Mouse (Mus musculus): Measurements from ENCODE around the gene Bmpr2. TPM values are rescaled to one million over a fixed set of nuclear protein-coding genes. Genes with fewer than 3 reads are reported as not detected.

The Bmpr2 gene
- polyA plus RNA-seq, 1 experiment, result 0.28 TPM

DNA sequence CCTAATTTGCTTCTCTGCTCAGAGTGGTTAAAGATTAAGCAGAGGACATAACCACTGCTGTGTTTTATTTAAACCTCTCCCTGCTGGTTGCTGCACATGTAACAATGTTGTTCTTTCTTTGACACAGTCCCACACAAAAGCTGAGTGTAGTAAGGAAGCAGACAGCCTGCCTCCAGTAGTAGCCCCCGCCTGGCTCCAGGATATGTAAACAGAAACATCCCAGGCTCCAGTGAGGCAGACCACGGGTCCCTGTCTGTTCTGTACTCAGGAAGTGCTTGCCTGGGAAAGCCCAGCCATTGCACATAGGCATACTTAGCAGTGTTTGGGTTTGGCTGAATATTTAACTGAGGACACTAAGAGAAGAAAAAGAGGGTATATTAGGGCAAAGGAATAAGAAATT lies 70.5 kb downstream of the Bmpr2 start:
- Histone ChIP-seq H3K4me3 (replicated peaks) (no peak overlapping the region), H3K27me3 (replicated peaks) (no peaks in the 10 kb centered on the region), H3K36me3 (replicated peaks; ENCODE audit: low read length) (no peaks in the 10 kb centered on the region), H3K9me3 (no peaks in the 10 kb centered on the region), H3K4me1 (peaks cover 10% of the 10 kb centered on the region)
- TF ChIP-seq GATA1 (IDR thresholded peaks at IDR 0.05; ENCODE audit: borderline replicate concordance, low read length) (no peak), FLI1 (IDR thresholded peaks at IDR 0.05; ENCODE audit: low read length) (no peak)

DNA sequence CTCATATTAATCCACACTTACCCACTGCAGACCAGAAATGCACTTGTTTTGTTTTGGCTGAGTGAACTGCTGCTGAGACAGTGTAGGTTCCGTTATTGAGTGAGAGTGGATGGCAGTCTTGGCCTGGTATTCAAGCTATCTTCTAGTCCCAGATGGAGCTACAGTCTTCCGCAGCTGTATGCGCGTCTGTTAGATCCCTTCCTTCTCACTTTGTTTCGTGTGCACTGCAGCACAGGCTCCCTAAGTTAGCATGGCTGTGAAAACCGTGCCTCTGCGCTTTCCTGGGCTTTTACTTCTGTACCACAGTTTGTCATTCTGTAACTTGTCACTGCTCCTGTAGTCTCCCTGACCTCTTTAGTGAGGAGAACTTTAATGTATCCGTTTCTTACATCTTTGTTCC lies 85.1 kb downstream of the Bmpr2 start:
- Histone ChIP-seq H3K4me1 (0 out of 2 replicates have a peak, but pooled peaks cover 3% of the 10 kb centered on the region), H3K27me3 (replicated peaks) (no peaks in the 10 kb centered on the region), H3K36me3 (replicated peaks; ENCODE audit: low read length) (peaks cover 6% of the 10 kb centered on the region), H3K9me3 (no peaks in the 10 kb centered on the region), H3K4me3 (replicated peaks) (no peak overlapping the region)
- no peak for TF ChIP-seq GATA1 (IDR thresholded peaks at IDR 0.05; ENCODE audit: borderline replicate concordance, low read length)
- TF ChIP-seq FLI1 (IDR thresholded peaks at IDR 0.05; ENCODE audit: low read length), result no peak

DNA sequence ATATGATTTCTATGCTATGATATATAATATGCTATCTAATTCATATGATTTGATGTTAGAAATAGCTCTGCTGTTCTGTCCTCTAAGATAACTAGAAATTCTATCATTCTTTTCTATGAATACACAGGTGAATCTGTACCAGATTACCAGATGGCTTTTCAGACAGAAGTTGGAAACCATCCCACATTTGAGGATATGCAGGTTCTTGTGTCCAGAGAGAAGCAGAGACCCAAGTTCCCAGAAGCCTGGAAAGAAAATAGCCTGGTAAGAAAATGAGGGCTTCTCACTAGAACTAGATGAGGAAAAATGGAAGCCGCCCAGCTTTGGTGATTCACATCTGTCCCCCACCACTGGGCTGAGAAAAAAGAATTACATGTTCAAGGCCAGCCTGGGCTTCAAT lies 95.8 kb downstream of the Bmpr2 start:
- Histone ChIP-seq H3K4me3 (replicated peaks) (no peak overlapping the region), H3K27me3 (replicated peaks) (no peaks in the 10 kb centered on the region), H3K9me3 (peaks cover 3% of the 10 kb centered on the region; the same call in 1 of the 2 replicates), H3K36me3 (replicated peaks; ENCODE audit: low read length) (peaks cover 22% of the 10 kb centered on the region), H3K4me1 (no peaks in the 10 kb centered on the region)
- TF ChIP-seq FLI1 (IDR thresholded peaks at IDR 0.05; ENCODE audit: low read length) (no peak), GATA1 (IDR thresholded peaks at IDR 0.05; ENCODE audit: borderline replicate concordance, low read length) (no peak)

DNA sequence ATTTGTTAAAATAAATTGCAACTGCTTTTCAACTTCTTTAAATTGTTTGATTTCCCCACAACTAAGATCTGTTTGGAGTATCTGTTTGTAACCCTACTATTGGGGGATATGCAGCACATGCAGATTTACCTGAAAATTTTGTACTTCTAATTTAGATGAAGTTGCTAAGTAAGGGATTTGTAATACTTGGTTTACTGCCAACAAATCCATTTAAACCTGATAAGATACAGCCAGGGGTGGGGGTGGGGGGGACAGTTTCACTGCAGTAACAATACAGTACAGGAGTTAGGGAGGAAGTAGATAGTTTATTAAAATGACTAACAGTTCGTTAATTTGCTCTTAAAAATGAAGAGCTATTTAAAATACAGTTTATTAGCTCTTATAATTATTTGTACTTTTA lies 98.9 kb downstream of the Bmpr2 start:
- Histone ChIP-seq H3K36me3 (replicated peaks; ENCODE audit: low read length) (peaks cover 22% of the 10 kb centered on the region), H3K4me1 (no peaks in the 10 kb centered on the region), H3K27me3 (replicated peaks) (no peaks in the 10 kb centered on the region), H3K9me3 (peaks cover 3% of the 10 kb centered on the region; the same call in 1 of the 2 replicates), H3K4me3 (replicated peaks) (no peak overlapping the region)
- TF ChIP-seq GATA1 (IDR thresholded peaks at IDR 0.05; ENCODE audit: borderline replicate concordance, low read length) (no peak), FLI1 (IDR thresholded peaks at IDR 0.05; ENCODE audit: low read length) (no peak)

DNA sequence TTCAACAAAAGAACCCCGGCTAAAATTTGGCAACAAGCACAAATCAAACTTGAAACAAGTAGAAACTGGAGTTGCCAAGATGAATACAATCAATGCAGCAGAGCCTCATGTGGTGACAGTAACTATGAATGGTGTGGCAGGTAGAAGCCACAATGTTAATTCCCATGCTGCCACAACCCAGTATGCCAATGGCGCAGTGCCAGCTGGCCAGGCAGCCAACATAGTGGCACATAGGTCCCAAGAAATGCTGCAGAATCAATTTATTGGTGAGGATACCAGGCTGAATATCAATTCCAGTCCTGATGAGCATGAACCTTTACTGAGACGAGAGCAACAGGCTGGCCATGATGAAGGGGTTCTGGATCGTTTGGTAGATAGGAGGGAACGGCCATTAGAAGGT lies 104.8 kb downstream of the Bmpr2 start:
- Histone ChIP-seq H3K27me3 (replicated peaks) (no peaks in the 10 kb centered on the region), H3K36me3 (replicated peaks; ENCODE audit: low read length) (peaks cover 25% of the 10 kb centered on the region), H3K4me1 (no peaks in the 10 kb centered on the region), H3K9me3 (no peaks in the 10 kb centered on the region), H3K4me3 (replicated peaks) (no peak overlapping the region)
- TF ChIP-seq FLI1 (IDR thresholded peaks at IDR 0.05; ENCODE audit: low read length) (no peak), GATA1 (IDR thresholded peaks at IDR 0.05; ENCODE audit: borderline replicate concordance, low read length) (no peak)

DNA sequence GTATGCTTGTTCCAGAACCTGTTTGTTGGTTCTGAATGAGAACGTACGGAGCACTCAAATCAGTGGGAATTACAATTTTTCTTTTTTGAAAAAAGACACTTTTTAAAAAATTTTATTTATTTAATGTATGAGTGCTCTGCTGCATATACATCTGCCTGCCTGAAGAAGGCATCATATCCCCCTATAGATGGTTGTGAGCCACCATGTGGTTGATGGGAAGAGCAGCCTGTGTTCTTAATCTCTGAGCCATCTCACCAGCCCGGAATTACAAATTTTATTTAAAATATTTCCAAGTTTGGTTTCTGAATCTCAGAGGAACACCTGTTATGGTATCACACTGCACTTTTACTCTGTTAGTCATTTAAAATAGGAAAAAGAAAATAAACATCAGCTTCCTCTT lies 110.8 kb downstream of the Bmpr2 start:
- Histone ChIP-seq H3K4me1 (peaks cover 8% of the 10 kb centered on the region), H3K9me3 (no peaks in the 10 kb centered on the region), H3K27me3 (replicated peaks) (no peaks in the 10 kb centered on the region), H3K36me3 (replicated peaks; ENCODE audit: low read length) (peaks cover 3% of the 10 kb centered on the region), H3K4me3 (replicated peaks) (no peak overlapping the region)
- TF ChIP-seq FLI1 (IDR thresholded peaks at IDR 0.05; ENCODE audit: low read length) (no peak), GATA1 (IDR thresholded peaks at IDR 0.05; ENCODE audit: borderline replicate concordance, low read length) (no peak)

DNA sequence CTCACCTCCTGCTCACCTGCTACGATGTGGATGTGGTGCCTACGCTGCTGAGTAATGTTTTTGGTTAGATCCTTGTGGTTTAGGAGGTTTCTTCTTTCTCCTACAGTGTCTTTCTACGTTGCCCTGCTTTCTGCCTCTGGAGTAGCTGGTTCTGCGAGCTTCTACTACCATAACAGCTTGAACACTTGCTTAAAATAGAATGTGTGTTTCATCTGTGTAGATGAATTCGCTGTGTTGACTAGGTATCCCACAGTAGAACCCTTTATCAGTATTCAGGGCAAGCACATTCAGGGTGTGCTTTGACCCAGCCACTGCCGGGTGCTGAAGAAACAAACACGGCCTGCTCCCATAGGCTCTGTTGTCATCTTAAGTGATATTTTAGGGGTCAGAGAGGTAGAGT lies 114.9 kb downstream of the Bmpr2 start:
- Histone ChIP-seq H3K36me3 (replicated peaks; ENCODE audit: low read length) (no peaks in the 10 kb centered on the region), H3K4me1 (peaks cover 8% of the 10 kb centered on the region), H3K27me3 (replicated peaks) (peaks cover 3% of the 10 kb centered on the region), H3K4me3 (replicated peaks) (no peak overlapping the region), H3K9me3 (no peaks in the 10 kb centered on the region)
- TF ChIP-seq FLI1 (IDR thresholded peaks at IDR 0.05; ENCODE audit: low read length) (no peak), GATA1 (IDR thresholded peaks at IDR 0.05; ENCODE audit: borderline replicate concordance, low read length) (no peak)

DNA sequence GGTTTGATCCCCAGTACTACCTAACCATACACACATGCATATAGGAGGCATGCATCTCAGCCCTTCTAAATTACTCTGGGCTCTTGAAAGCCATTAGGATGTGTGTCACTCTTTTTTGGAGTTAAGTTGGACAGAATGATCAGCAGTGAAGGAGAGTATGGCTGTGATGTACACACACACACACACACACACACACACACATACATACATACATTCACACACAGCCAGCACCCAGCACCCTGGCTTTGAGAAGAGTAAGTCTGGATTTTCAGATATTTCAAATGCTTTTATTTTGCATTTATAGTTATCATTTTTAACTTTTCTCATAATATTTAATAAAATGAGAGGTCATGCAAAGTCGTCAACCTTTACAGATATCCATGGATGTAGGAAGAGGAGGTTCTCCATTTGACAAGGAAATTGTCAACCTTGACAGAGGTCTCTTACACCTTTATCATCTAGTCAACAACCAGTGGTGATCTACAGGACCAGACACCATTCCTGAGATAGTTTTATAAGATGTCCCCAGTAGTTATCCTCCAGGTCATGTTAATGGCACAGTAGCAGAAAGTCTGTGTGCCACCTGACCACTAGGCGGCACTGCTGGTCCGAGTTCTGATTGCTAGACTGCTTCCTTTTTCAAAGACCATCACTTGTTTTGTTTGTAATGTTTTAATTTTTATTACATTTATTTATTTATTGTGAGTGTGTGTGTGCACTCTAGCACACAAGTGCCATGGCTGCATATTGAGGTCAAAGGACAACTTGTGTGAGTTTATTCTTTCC lies 120.3 kb downstream of the Bmpr2 start:
- Histone ChIP-seq H3K9me3 (no peaks in the 10 kb centered on the region), H3K4me1 (peaks cover 15% of the 10 kb centered on the region), H3K27me3 (replicated peaks) (peaks cover 3% of the 10 kb centered on the region), H3K4me3 (replicated peaks) (no peak overlapping the region), H3K36me3 (replicated peaks; ENCODE audit: low read length) (no peaks in the 10 kb centered on the region)
- TF ChIP-seq FLI1 (IDR thresholded peaks at IDR 0.05; ENCODE audit: low read length) (no peak), GATA1 (IDR thresholded peaks at IDR 0.05; ENCODE audit: borderline replicate concordance, low read length) (no peak)

DNA sequence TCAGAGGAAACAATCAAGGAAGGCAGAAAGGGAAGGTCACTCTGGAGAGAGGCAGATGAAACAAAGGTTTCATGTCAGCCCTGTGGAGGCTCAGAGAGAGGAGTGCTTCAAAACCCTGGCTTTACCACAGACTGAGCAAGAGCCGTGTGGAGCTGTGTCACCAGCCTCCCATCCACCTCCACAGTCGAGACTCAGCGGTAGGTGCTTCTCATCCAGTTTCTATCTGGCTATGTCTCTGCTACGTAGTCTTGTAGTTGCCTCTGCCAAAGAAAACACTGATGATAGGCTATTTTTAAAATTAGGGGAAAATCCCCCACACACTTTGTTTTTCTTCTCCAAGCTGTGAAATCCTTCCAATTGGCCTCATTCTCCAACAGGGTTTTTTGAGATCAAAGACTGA lies 123.7 kb downstream of the Bmpr2 start:
- Histone ChIP-seq H3K4me3 (replicated peaks) (no peak overlapping the region), H3K27me3 (replicated peaks) (peaks cover 3% of the 10 kb centered on the region), H3K36me3 (replicated peaks; ENCODE audit: low read length) (no peaks in the 10 kb centered on the region), H3K9me3 (no peaks in the 10 kb centered on the region), H3K4me1 (peaks cover 14% of the 10 kb centered on the region; the same call in 1 of the 2 replicates)
- TF ChIP-seq GATA1 (IDR thresholded peaks at IDR 0.05; ENCODE audit: borderline replicate concordance, low read length), result no peak

DNA sequence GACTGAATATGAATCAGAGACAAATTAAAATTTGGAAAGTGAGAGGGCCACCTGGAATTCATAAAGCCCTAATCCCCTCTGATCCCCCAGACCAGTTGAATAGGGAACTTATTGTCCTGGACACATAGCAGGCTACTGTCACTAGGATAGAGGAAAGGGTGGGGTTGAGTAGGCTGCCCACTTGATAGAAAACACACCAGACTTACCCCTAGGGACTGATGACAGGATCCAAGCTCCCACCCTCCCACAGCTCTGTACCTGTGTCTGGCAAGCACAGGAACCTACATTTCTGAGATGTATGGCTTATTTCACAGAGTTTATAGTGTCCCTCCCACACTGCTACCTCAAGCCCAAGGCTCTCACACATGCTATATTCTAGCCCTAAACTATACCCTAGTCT lies 124.8 kb downstream of the Bmpr2 start:
- Histone ChIP-seq H3K4me3 (replicated peaks) (no peak overlapping the region), H3K27me3 (replicated peaks) (no peaks in the 10 kb centered on the region), H3K4me1 (peaks cover 14% of the 10 kb centered on the region; the same call in 1 of the 2 replicates), H3K9me3 (peaks cover 6% of the 10 kb centered on the region), H3K36me3 (replicated peaks; ENCODE audit: low read length) (no peaks in the 10 kb centered on the region)
- no peak for TF ChIP-seq FLI1 (IDR thresholded peaks at IDR 0.05; ENCODE audit: low read length)
- no peak for TF ChIP-seq GATA1 (IDR thresholded peaks at IDR 0.05; ENCODE audit: borderline replicate concordance, low read length)
